Comparison of ENCODE assay signal across 8 mouse cellular contexts in genomic region chr7:12961511-12962141, GRCm38 (mm10). TPM values are rescaled to one million over a fixed set of nuclear protein-coding genes. Genes with fewer than 3 reads are reported as not detected.
A peak's percentile ranks its signal among the peaks of the same experiment; 100 is the strongest.
DNase-seq lines count a peak whose midpoint lies in the region; ATAC-seq lines count a peak whose summit lies in the region.

No protein-coding gene starts in this region.

- H3K9ac ChIP-seq in hindbrain, embryonic 15.5 days, result peak overlapping the region; percentile 51

- H3K27ac ChIP-seq in hindbrain, embryonic 15.5 days (replicated peaks), result peak overlapping the region; percentile 86

- H3K4me2 ChIP-seq in hindbrain, embryonic 15.5 days, result peak overlapping the region; percentile 67

- ATAC-seq in hindbrain, embryonic 15.5 days (ENCODE audit: low FRiP score, low read depth), result peak; percentile 76
- peak; percentile 59 for ATAC-seq in megakaryocyte, adult 5-6 weeks (ENCODE audit: poor library complexity, severe bottlenecking)

- no peaks in the 10 kb centered on the region for H3K27me3 ChIP-seq in hindbrain, embryonic 15.5 days

- H3K4me3 ChIP-seq in hindbrain, embryonic 15.5 days, result peak overlapping the region; percentile 47

- H3K4me1 ChIP-seq in hindbrain, embryonic 15.5 days (replicated peaks), result peaks cover 15% of the 10 kb centered on the region

- peak; percentile 85 for DNase-seq in R1 (ENCODE audit: low read depth, low spot score)
- DNase-seq in cerebellum, postnatal 25 days, result peak; percentile 54 to 61
- peak; percentile 40 to 46 for DNase-seq in frontal cortex, postnatal 14 days (ENCODE audit: low spot score in 2 of 2)
- peak; percentile 33 to 63 for DNase-seq in left cerebral cortex, postnatal 10 days (ENCODE audit: extremely low spot score in 1 of 2, low spot score in 2 of 2)
- peak; percentile 54 for DNase-seq in right cerebral cortex, postnatal 14 days
- no peak for DNase-seq in urinary bladder, postnatal 10 days (ENCODE audit: low spot score)

- WGBS in hindbrain, embryonic 15.5 days, result 2% methylated on average over 29 of the region's 29 CpGs

- H3K9me3 ChIP-seq in hindbrain, embryonic 15.5 days, result no peaks in the 10 kb centered on the region

- intact Hi-C loops in left cerebral cortex, postnatal 10 days (cut with DNase I), result loop anchor here (10.0 kb wide), 1 partner anchor 47 kb away; no protein-coding TSS in a partner anchor

- H3K36me3 ChIP-seq in hindbrain, embryonic 15.5 days, result no peaks in the 10 kb centered on the region

RNA-seq across cellular contexts. Expression of gene Zfp324, which starts 4.0 kb away (rescaled TPM):
- 13.4 and 13.6 TPM in 2 replicates for polyA plus RNA-seq in hindbrain, embryonic 15.5 days (2015; fragmentation: Nextera tagmentation; extraction: Ambion mirVana)
- total RNA-seq in left cerebral cortex, postnatal 10 days (2021), result 10 to 100 TPM; 15.3 to 16.7 TPM
- total RNA-seq in megakaryocyte, adult 5-6 weeks (2015), result 2.3 and 2.4 TPM in 2 replicates
- 4.7 and 5.1 TPM in 2 replicates for total RNA-seq in megakaryocyte, adult 5-6 weeks (2017)

RNA-seq across cellular contexts. Expression of gene Zfp446, which starts 16.0 kb away (rescaled TPM):
- polyA plus RNA-seq in hindbrain, embryonic 15.5 days (2015; fragmentation: Nextera tagmentation; extraction: Ambion mirVana), result 11.7 and 11.8 TPM in 2 replicates
- total RNA-seq in left cerebral cortex, postnatal 10 days (2021), result 1 to 10 TPM; 6.5 to 8.0 TPM
- total RNA-seq in megakaryocyte, adult 5-6 weeks (2015), result 1.7 and 1.8 TPM in 2 replicates
- 0.92 and 2.2 TPM in 2 replicates for total RNA-seq in megakaryocyte, adult 5-6 weeks (2017)

RNA-seq across cellular contexts. Expression of gene Rnf225, which starts 34.4 kb away (rescaled TPM):
- polyA plus RNA-seq in hindbrain, embryonic 15.5 days (2015; fragmentation: Nextera tagmentation; extraction: Ambion mirVana), result 1.1 and 1.3 TPM in 2 replicates
- total RNA-seq in left cerebral cortex, postnatal 10 days (2021), result 1 to 10 TPM; 1.3 to 1.6 TPM
- 0.07 and 0.14 TPM in 2 replicates for total RNA-seq in megakaryocyte, adult 5-6 weeks (2015)
- total RNA-seq in megakaryocyte, adult 5-6 weeks (2017), result 0.04 and 0.15 TPM in 2 replicates

RNA-seq across cellular contexts. Expression of gene Slc27a5, which starts 36.4 kb away (rescaled TPM):
- polyA plus RNA-seq in hindbrain, embryonic 15.5 days (2015; fragmentation: Nextera tagmentation; extraction: Ambion mirVana), result 0.39 and 0.45 TPM in 2 replicates
- under 1 TPM in 1 of 2 experiments, not detected in 1; 0.20 TPM for total RNA-seq in left cerebral cortex, postnatal 10 days (2021)
- not detected in 2 replicates for total RNA-seq in megakaryocyte, adult 5-6 weeks (2015)
- total RNA-seq in megakaryocyte, adult 5-6 weeks (2017), result not detected in 2 replicates

RNA-seq across cellular contexts. Expression of gene Trim28, which starts 37.3 kb away (rescaled TPM):
- polyA plus RNA-seq in hindbrain, embryonic 15.5 days (2015; fragmentation: Nextera tagmentation; extraction: Ambion mirVana), result 217 and 230 TPM in 2 replicates
- total RNA-seq in left cerebral cortex, postnatal 10 days (2021), result 100 to 1,000 TPM; 252 to 265 TPM
- 137 and 186 TPM in 2 replicates for total RNA-seq in megakaryocyte, adult 5-6 weeks (2015)
- total RNA-seq in megakaryocyte, adult 5-6 weeks (2017), result 207 and 222 TPM in 2 replicates
